Mouse (Mus musculus) B cell, adult 62 days (primary cell): Measurements from ENCODE around the gene 2300009A05Rik. TPM values are rescaled to one million over a fixed set of nuclear protein-coding genes. Genes with fewer than 3 reads are reported as not detected.

Experiments
- total RNA-seq: library from RNA; stranded (reverse); gene quantifications from 4 replicates; pipeline ENCODE4 v1.2.4, GENCODE M21; 2023

The 2300009A05Rik gene
- total RNA-seq: 16.2 to 23.6 TPM (median 21.7 TPM) in 4 replicates

DNA sequence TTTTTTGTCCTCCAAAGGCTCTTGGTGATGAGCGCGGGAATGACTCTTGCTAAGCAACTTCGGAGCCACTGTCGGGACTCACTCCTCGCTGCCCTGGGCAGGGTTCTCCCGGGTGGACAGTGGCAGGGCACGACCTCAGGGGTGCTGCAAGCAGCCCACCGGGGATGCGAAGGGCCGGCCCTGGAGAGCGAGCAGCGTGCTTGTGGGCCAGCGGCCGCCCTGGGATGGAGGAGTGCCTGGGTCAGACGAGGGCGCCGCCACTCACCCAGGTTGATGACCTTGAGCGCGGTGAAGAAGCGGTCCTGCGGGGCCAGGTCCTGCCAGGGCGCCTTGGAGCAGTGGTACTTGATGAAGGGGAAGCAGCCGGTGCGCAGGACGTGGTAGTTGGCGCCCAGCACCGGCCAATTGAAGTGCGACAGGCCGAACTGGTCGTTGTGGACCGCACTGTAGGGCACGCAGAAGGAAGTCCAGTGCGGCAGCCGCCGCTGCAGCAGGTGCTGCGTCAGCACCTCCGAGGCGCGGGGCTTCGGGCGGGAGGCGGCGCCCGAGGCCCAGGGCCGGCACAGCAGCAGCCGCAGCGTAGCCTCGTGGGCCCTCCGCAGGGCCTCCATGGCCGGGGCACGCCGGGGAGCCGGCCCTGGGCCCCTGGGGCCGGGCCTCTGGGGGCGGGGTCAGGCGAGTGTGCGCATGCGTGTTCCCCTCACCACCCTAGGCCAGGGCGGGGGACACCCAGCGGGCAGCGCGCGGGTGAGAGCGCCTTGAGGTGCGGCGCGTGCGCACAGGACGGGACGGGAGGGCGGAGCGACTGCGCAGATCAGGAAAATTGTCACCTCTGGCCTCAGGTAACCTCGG, at the start of gene 2300009A05Rik:
Gene 2300009A05Rik (minus strand): TSS at position 636 of the 852 bp plus-strand sequence.

GRCm38 (mm10) chr9:63377270-63378142, 21.5 kb downstream of the 2300009A05Rik start, which contains the start of gene Map2k5:
TSS of gene Map2k5 (minus strand) at chr9:63377902.

Other genes starting within 250 kb of the 2300009A05Rik start
- gene Map2k5, start 21.3 kb downstream of the 2300009A05Rik start, total RNA-seq: 33.4 to 44.1 TPM (median 38.6 TPM) in 4 replicates
- gene Iqch, start 203.2 kb upstream of the 2300009A05Rik start, total RNA-seq: 0.26 TPM in 1 of 4 replicates, not detected in the others
- gene Aagab, start 203.4 kb upstream of the 2300009A05Rik start, total RNA-seq: 23.4 to 30.7 TPM (median 25.8 TPM) in 4 replicates